Mouse (Mus musculus): ENCODE results near the gene Dhx8. TPM values are rescaled to one million over a fixed set of nuclear protein-coding genes. Genes with fewer than 3 reads are reported as not detected.

The Dhx8 gene
- polyA plus RNA-seq, 2 experiments, result 9.6 to 12.9 TPM

GRCm38 (mm10) chr11:101801386-101801785 lies 68.7 kb downstream of the Dhx8 start:
- H3K4me1 ChIP-seq (replicated peaks; ENCODE audit: control insufficient read depth in 2 of 2, insufficient read depth in 2 of 2, low read length in 1 of 2), result no peaks in the 10 kb centered on the region
- H3K9ac ChIP-seq (replicated peaks), result no peak overlapping the region
- DNase-seq (ENCODE audit: low read depth in 3 of 3, low spot score in 3 of 3) (no peak), ATAC-seq (ENCODE audit: insufficient read depth) (no peak)
- TF ChIP-seq CTCF (IDR thresholded peaks at IDR 0.05; ENCODE audit: low read depth), result no peak
- H3K27ac ChIP-seq, result no peak overlapping the region
- H3K27me3 ChIP-seq (ENCODE audit: control insufficient read depth, insufficient read depth, low read length), result no peaks in the 10 kb centered on the region
- 19% methylated on average over 5 of the region's 5 CpGs for WGBS (ENCODE audit: insufficient replicate concordance)
- no peaks in the 10 kb centered on the region for H3K9me3 ChIP-seq (ENCODE audit: control insufficient read depth, low read length)
- no peak overlapping the region for H3K4me2 ChIP-seq (ENCODE audit: low read depth)
- H3K4me3 ChIP-seq (ENCODE audit: insufficient read depth in 1 of 2, low read depth in 2 of 2, low read length in 2 of 2), result no peak overlapping the region
- H3K36me3 ChIP-seq (replicated peaks; ENCODE audit: control insufficient read depth, insufficient read depth, low read depth), result no peaks in the 10 kb centered on the region

GRCm38 (mm10) chr11:101805113-101805704 lies 72.5 kb downstream of the Dhx8 start:
- no peak overlapping the region for H3K4me3 ChIP-seq (ENCODE audit: insufficient read depth in 1 of 2, low read depth in 2 of 2, low read length in 2 of 2)
- H3K9me3 ChIP-seq (ENCODE audit: control insufficient read depth, low read length), result no peaks in the 10 kb centered on the region
- H3K27me3 ChIP-seq (ENCODE audit: control insufficient read depth, insufficient read depth, low read length), result no peaks in the 10 kb centered on the region; the same call in 1 of the 2 replicates
- H3K36me3 ChIP-seq (replicated peaks; ENCODE audit: control insufficient read depth, insufficient read depth, low read depth), result no peaks in the 10 kb centered on the region
- H3K9ac ChIP-seq (replicated peaks), result no peak overlapping the region
- no peak for TF ChIP-seq EP300 (IDR thresholded peaks at IDR 0.05; ENCODE audit: low read depth)
- TF ChIP-seq CTCF (IDR thresholded peaks at IDR 0.05; ENCODE audit: low read depth), result no peak
- no peak overlapping the region for H3K27ac ChIP-seq
- ATAC-seq (ENCODE audit: insufficient read depth), result no peak
- H3K4me1 ChIP-seq (replicated peaks; ENCODE audit: control insufficient read depth in 2 of 2, insufficient read depth in 2 of 2, low read length in 1 of 2), result no peaks in the 10 kb centered on the region; a peak in 1 of 4 replicates
- WGBS (ENCODE audit: insufficient replicate concordance), result 64% methylated on average over 8 of the region's 8 CpGs
- H3K4me2 ChIP-seq (ENCODE audit: low read depth), result no peak overlapping the region
- no peak for DNase-seq (ENCODE audit: low read depth in 3 of 3, low spot score in 3 of 3)

DNA sequence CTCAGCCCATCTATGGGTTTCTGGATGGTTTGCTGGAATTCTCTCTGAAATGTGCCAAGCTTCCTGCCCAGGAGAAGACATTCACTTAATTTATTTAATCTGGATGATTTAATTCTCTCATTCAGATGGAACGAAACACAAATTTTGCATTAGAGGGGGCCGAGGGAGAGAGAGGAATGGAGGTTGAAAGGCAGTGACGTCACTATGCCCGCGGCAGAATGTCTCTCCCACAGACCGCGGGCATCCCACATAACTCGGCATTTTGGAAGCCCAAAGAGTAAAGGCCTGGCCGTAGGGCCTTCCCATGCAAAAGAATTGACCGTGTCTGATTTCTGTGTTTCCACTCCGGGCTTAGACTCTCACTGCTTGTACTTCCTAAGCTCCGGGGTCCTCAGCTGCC lies 74.0 kb downstream of the Dhx8 start:
- WGBS (ENCODE audit: insufficient replicate concordance), result 51% methylated on average over 12 of the region's 12 CpGs
- no peak overlapping the region for H3K9ac ChIP-seq (replicated peaks)

DNA sequence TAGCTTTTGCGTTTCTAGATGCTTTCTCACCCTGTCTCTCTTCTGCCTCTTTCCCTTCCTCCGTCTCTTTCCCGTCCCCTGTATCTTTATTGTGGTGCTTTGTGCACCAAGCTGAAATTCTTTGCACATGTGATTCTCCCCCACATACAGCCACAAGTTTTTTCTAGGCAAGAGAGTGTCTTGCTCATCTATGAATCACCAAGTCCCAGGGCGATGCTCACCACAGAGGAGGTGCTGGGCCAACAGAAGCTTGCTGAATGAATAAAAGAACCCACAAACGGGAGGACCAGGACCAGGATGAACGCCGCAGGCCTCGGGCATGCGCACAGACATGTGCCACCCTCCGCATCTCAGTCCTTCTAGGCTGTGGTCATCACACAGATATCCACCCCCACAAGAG lies 74.5 kb downstream of the Dhx8 start:
- H3K27me3 ChIP-seq (ENCODE audit: control insufficient read depth, insufficient read depth, low read length), result no peaks in the 10 kb centered on the region; the same call in none of the 2 replicates
- H3K27ac ChIP-seq, result no peak overlapping the region
- H3K4me3 ChIP-seq (ENCODE audit: insufficient read depth in 1 of 2, low read depth in 2 of 2, low read length in 2 of 2), result no peak overlapping the region
- no peaks in the 10 kb centered on the region; a peak in 1 of 4 replicates for H3K4me1 ChIP-seq (replicated peaks; ENCODE audit: control insufficient read depth in 2 of 2, insufficient read depth in 2 of 2, low read length in 1 of 2)
- no peak overlapping the region for H3K4me2 ChIP-seq (ENCODE audit: low read depth)
- ATAC-seq (ENCODE audit: insufficient read depth) (no peak), DNase-seq (ENCODE audit: low read depth in 3 of 3, low spot score in 3 of 3) (no peak)
- H3K9ac ChIP-seq (replicated peaks), result no peak overlapping the region
- no peaks in the 10 kb centered on the region for H3K36me3 ChIP-seq (replicated peaks; ENCODE audit: control insufficient read depth, insufficient read depth, low read depth)
- 69% methylated on average over 10 of the region's 10 CpGs for WGBS (ENCODE audit: insufficient replicate concordance)
- TF ChIP-seq CTCF (IDR thresholded peaks at IDR 0.05; ENCODE audit: low read depth) (no peak), EP300 (IDR thresholded peaks at IDR 0.05; ENCODE audit: low read depth) (no peak)
- H3K9me3 ChIP-seq (ENCODE audit: control insufficient read depth, low read length), result no peaks in the 10 kb centered on the region

More for the DNA sequence above, 74.0 kb downstream of the Dhx8 start:
- H3K4me3 ChIP-seq (ENCODE audit: insufficient read depth in 1 of 2, low read depth in 2 of 2, low read length in 2 of 2), result no peak overlapping the region
- TF ChIP-seq CTCF (IDR thresholded peaks at IDR 0.05; ENCODE audit: low read depth), result no peak
- TF ChIP-seq EP300 (IDR thresholded peaks at IDR 0.05; ENCODE audit: low read depth), result no peak
- H3K36me3 ChIP-seq (replicated peaks; ENCODE audit: control insufficient read depth, insufficient read depth, low read depth), result no peaks in the 10 kb centered on the region
- H3K27ac ChIP-seq, result no peak overlapping the region
- no peak overlapping the region for H3K4me2 ChIP-seq (ENCODE audit: low read depth)
- H3K9me3 ChIP-seq (ENCODE audit: control insufficient read depth, low read length), result no peaks in the 10 kb centered on the region
- H3K4me1 ChIP-seq (replicated peaks; ENCODE audit: control insufficient read depth in 2 of 2, insufficient read depth in 2 of 2, low read length in 1 of 2), result no peaks in the 10 kb centered on the region; a peak in 1 of 4 replicates
- DNase-seq (ENCODE audit: low read depth in 3 of 3, low spot score in 3 of 3), result no peak
- no peak for ATAC-seq (ENCODE audit: insufficient read depth)
- no peaks in the 10 kb centered on the region; the same call in none of the 2 replicates for H3K27me3 ChIP-seq (ENCODE audit: control insufficient read depth, insufficient read depth, low read length)

GRCm38 (mm10) chr11:101809060-101809828 lies 76.5 kb downstream of the Dhx8 start:
- 36% methylated on average over 15 of the region's 15 CpGs for WGBS (ENCODE audit: insufficient replicate concordance)
- no peak for ATAC-seq (ENCODE audit: insufficient read depth)
- Histone ChIP-seq H3K4me1 (replicated peaks; ENCODE audit: control insufficient read depth in 2 of 2, insufficient read depth in 2 of 2, low read length in 1 of 2) (no peaks in the 10 kb centered on the region; a peak in 1 of 4 replicates), H3K4me2 (ENCODE audit: low read depth) (no peak overlapping the region), H3K9ac (replicated peaks) (no peak overlapping the region), H3K9me3 (ENCODE audit: control insufficient read depth, low read length) (no peaks in the 10 kb centered on the region), H3K36me3 (replicated peaks; ENCODE audit: control insufficient read depth, insufficient read depth, low read depth) (no peaks in the 10 kb centered on the region), H3K27ac (no peak overlapping the region), H3K27me3 (ENCODE audit: control insufficient read depth, insufficient read depth, low read length) (no peaks in the 10 kb centered on the region; the same call in none of the 2 replicates), H3K4me3 (ENCODE audit: insufficient read depth in 1 of 2, low read depth in 2 of 2, low read length in 2 of 2) (no peak overlapping the region)
- no peak for DNase-seq (ENCODE audit: low read depth in 3 of 3, low spot score in 3 of 3)
- TF ChIP-seq EP300 (IDR thresholded peaks at IDR 0.05; ENCODE audit: low read depth) (no peak), CTCF (IDR thresholded peaks at IDR 0.05; ENCODE audit: low read depth) (no peak)
